Mouse (Mus musculus) cerebellum, postnatal 10 days (tissue): ENCODE measurements around the gene Phactr2.
A peak's percentile ranks its signal among the peaks of the same experiment; 100 is the strongest.

Experiments used
- DNase-seq, 2 experiments: peaks; one replicate each; pipeline ENCODE4 v3.0.0; 2021; ENCODE audit warnings: mixed read lengths in 2 of 2

The Phactr2 gene

GRCm38 (mm10) chr10:13395753-13396152, 78.5 kb downstream of the Phactr2 start:
- DNase-seq = no peak

DNA sequence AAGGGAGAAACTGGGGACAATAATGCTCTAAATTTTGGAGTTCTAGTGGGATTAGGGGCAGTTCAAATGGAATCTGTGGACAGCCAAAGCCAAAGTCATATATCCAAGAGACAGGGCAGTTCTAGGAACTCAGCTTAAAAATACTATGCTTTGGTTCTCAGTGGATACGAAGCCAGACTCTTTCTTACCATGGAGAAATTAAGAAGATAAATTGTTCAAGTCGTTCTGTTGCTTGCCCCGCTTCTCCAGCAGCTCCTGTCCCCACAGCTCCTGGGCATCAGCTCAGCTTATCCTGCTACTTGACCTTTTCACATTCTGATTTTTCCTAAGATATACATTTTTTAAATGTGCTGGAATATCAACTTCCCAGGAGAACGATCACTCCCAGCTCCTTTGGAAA, 80.2 kb downstream of the Phactr2 start:
- DNase-seq = no peak

- peak; percentile 26 to 40 for DNase-seq
Observed at GRCm38 (mm10) chr10:13388116-13388922, 85.9 kb downstream of the Phactr2 start.

DNA sequence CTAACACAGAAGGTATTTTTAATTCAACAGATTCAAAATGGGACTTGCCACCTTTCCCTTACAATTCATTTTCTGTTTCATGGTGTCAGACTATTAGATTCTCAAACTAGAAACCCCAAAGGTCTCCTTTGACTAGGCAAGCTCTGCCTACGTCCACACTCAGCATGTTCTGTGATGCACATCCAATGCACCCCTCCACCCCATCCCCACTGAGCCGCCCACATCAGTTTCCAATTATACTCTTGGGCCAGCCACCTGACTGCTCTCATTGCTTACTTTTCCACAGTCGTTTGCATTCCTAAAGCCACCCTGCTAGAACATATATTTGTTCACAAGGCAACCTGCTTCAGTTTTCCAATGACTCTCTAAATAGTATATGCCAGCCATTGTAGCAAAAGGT, 89.3 kb downstream of the Phactr2 start:
- DNase-seq = no peak

GRCm38 (mm10) chr10:13377895-13378294, 96.3 kb downstream of the Phactr2 start:
- no peak for DNase-seq

DNA sequence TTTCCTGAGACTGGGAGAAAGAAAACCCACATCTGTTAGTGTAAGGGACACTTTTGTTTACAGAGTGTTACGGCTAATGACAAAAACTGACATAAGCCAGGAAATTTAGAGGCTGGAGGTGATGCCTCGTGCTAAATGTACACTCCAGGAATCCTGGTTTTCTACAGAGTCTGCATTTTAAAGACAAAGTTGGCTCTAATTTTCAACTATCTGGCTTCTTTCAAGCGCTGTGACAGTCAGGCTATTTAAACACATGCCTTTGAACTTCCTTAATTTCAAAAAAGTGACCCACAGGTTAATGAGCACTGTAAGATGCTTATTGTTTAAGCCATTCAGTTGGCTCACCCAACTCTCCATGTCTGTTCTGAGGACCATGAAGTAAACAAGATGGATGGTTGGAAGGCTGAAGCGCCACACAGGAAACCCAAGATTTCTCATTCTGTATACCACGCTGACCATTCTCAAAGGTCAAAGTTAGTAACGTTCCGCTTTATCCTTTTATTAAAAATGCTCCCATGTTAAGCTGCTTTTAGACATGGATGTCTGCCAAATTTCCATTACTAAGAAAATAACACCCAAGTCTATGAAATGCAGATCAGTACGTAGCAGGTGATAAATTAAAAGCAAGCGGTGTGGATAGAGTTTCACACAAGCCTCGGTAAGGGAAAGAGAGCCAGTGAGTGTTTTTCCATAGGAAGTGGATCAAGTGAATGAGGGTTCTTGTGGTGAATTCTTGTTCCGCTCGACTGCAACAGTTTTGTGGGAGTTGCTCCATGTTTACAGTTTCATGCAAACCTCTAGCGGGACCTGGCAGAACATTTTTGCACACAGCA, 97.6 kb downstream of the Phactr2 start:
- no peak for DNase-seq

DNA sequence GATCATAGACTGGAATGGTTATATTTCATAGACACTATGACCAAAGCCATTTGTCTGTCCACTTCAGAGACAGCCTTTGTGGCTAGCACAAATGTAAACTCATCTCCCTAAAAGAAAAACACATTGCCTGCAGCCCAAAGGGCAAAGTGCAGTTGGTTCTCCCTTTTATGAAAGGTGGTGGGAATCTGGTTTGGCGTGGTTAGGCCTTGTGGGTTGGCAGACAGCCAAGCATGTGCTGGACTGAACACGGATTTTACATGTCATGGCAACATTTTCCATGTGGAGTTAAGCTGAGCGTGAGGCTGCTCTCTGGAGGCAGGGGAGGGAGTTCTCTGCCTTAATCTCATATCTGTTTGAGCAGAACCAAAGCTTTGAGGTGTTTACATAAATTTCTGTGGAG, 98.4 kb downstream of the Phactr2 start:
- DNase-seq = peak; percentile 48 to 58

- no peak for DNase-seq
Observed at GRCm38 (mm10) chr10:13369581-13370375, 104.4 kb downstream of the Phactr2 start.

DNA sequence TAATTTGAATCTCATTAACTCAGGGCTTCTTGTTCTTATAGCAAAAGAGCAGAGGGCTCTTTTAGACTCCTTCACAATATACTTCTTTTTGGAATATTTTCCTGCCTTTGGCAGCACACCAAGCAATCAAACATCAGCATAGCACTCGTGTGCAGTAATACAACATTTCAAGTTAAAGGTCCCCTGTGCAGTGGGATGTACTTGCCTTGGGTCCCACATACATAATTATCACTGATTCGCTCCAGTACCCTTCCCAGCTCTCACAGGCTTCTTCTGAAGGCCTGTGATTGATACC, 110.0 kb downstream of the Phactr2 start:
- no peak for DNase-seq

DNA sequence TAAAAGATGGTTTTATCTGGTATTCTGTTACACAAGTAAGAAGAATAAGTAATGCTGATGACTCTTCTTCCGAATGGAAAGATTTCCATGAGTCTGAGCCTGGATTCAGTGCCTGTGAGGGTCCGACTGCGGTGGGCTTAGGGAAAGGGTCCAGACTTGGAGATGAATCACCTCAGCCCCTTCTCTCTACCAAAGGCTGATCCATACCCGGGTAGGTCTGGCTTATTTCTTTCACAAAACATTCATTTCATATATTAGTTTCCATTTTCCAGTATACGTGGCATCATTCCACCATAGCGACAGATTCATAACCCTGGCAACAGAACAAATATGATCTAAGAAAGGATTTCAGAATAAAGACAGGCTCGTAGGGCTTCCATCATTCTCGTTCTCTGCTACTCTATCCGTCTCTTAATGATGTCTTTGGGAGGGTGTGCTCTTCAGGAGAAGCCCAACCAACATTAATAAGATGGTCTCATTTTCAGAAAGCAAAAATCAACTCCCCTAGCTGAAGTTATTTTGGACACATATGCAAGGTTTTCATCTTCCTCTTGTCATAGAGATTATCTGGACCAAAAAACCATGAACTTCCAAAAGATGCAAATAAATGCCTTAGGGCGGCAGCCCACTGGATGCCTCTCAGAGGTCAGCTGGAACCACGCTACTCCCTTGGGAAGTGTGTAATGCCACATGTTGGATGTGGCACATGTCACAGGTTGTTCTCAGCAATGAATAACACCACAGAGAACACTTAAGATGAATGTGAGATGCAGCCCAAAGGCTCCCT, 110.5 kb downstream of the Phactr2 start:
- DNase-seq = peak in 1 of 2 experiments; percentile 7

- DNase-seq = no peak
Observed at GRCm38 (mm10) chr10:13360913-13361312, 113.3 kb downstream of the Phactr2 start.

DNA sequence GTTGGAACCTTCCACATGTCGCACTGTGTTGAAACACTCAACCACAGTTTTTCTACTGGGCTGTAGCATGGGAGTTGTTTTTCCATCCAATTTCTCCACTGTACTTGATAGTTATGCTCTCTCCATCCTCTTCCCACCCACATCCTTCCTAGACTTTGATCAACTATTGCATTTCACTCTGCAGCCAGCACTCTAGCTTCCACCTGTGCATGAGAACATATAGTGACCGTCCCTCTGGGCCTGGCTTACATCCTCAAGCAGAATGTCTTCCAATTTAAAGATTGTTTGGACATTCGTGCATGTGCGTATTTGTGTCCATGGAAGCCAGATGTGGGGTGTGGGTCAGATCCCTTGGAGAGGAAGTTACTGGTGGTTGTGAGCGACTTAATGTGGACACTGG, 114.4 kb downstream of the Phactr2 start:
- DNase-seq = no peak

DNA sequence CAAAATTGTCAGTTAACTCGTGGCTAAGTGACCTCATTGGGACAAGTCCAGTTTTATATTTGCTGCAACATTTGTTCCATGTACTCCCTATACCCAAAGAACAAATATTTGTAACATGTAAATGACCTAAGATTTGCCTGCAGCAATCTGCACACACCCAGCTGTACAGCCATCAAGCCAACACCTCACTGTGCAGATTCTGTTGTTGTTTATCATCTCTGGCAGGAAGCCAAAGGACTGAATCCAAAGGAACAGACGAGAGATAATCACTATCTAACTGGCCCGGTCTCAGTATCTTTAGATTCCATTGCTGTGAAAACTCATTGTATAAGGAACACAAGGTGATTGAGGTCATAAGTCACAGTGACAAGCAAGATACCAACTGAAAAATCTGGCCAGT, 115.5 kb downstream of the Phactr2 start:
- DNase-seq = peak; percentile 74 to 86

GRCm38 (mm10) chr10:13346609-13347290, 127.5 kb downstream of the Phactr2 start:
- DNase-seq = no peak

DNA sequence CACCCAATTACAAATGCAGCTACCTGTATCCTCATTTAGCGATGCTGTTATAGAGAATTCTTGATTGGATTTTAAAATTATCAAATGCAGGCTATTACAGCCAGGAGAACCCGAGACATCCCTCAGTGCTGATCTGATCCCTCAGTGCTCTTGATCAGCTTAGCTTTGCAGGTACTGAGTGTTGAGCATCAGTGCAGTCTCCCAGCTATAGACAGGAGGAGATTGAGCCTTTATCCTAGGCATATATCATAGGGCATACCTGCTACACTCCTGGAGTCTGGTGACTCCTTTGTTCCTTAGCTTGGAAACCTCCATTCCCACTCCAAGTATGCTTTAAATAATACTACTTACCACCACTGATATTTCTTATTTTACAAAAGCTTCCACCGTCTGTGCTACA, 133.6 kb downstream of the Phactr2 start:
- DNase-seq = no peak

DNA sequence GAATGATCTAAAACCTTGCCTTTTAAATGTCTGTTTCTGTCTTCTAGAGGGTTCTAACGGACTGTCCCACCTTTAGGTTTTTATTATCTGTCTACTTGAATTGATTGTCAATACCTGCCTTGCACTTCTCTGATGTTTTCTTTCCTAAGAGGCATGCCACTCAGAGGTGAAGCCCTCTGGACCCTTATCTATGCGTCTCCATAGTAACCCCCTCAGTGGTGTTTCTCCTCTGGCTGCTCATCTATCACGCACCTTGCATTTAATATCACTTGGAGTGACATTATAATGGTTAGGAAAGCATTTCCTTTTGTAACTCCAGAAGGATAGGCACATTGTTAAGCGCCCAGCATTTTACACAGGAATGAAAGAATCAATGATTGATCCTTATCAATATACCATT, 137.2 kb downstream of the Phactr2 start:
- no peak for DNase-seq

DNA sequence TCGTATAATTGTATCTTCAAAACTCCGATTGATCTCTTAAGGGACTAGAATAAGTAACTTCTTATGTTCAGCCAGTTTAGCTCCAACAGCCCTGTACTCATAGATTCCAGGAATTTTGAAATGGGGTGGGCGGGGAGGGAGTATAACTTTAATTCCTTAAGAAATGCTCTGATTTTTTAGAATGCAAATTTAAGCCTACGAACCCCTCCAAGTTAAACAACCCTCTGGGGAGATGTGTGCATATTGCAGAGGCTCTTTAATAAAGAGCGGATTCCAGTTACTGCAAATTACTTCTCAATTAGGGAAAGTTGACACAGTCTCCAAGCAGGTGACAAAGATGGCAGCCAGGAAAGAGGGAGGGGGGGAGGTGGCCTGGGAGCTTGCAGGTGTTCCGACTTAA, 138.4 kb downstream of the Phactr2 start:
- DNase-seq = no peak

DNA sequence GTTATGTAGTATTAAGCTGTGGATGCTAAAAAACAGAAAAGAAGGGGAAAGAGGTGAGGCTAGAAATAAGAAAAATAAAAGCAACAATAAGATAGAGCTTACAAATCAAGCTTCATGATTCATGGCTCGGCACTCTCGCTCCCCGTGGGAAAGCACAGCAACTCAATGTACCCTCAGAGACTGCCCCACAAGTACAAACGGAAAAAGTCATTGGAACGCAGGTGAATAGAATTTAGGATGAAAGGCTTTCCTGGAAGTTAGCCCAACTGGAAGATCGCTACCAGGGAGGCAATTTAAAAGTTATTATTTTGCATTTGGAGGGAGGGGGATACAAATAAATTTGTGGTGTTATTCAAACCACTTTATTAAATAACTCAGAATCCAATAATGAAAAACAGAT, 138.9 kb downstream of the Phactr2 start:
- DNase-seq = no peak

- DNase-seq = no peak
Observed at GRCm38 (mm10) chr10:13333781-13334180, 140.4 kb downstream of the Phactr2 start.

GRCm38 (mm10) chr10:13332985-13333384, 141.2 kb downstream of the Phactr2 start:
- no peak for DNase-seq

- DNase-seq = no peak
Observed at GRCm38 (mm10) chr10:13331405-13332032, 142.7 kb downstream of the Phactr2 start.

GRCm38 (mm10) chr10:13328602-13329001, 145.6 kb downstream of the Phactr2 start:
- no peak for DNase-seq
